Mouse (Mus musculus) heart, embryonic 10.5 days (tissue): ENCODE data around the gene Gm20431. TPM values are rescaled to one million over a fixed set of nuclear protein-coding genes. Genes with fewer than 3 reads are reported as not detected.

Experiments
- DNase-seq: peaks from one replicate; pipeline ENCODE4 v3.0.0-alpha.2; 2017; ENCODE audit warnings: low spot score
- H3K27ac ChIP-seq: fragments of 300-500 bp; sonication (generic); 2 replicates; pipeline ENCODE4 v1.5.1; 2016; ENCODE audit warnings: mild to moderate bottlenecking
- H3K27me3 ChIP-seq: fragments of 300-500 bp; sonication (generic); 2 replicates; pipeline ENCODE4 v1.6.1; 2016; ENCODE audit warnings: mild to moderate bottlenecking; ENCODE audit not compliant: poor library complexity, insufficient read depth, severe bottlenecking
- H3K36me3 ChIP-seq: fragments of 300-500 bp; sonication (generic); 2 replicates; pipeline ENCODE4 v1.6.1; 2016; ENCODE audit warnings: mild to moderate bottlenecking, moderate library complexity
- H3K4me1 ChIP-seq: fragments of 300-500 bp; sonication (generic); 2 replicates; pipeline ENCODE4 v1.6.1; 2016; ENCODE audit warnings: mild to moderate bottlenecking
- H3K4me3 ChIP-seq: fragments of 300-500 bp; sonication (generic); 2 replicates; pipeline ENCODE4 v1.5.1; 2016; ENCODE audit warnings: mild to moderate bottlenecking, moderate library complexity
- H3K9me3 ChIP-seq: fragments of 300-500 bp; sonication (generic); 2 replicates; pipeline ENCODE4 v1.6.1; 2016; ENCODE audit warnings: mild to moderate bottlenecking, moderate library complexity
- WGBS: fragments of 180-500 bp; shearing (Covaris S2); methylation state at CpG from one replicate; pipeline ENCODE4 v1.1.7; 2016; 5-methylcytosine and 5-hydroxymethylcytosine counted together
- polyA plus RNA-seq: library from polyadenylated mRNA; unstranded; fragments of >200 nt; fragmentation: Nextera tagmentation; extraction: Ambion mirVana; gene quantifications from 2 replicates; pipeline ENCODE4 v1.2.1, GENCODE M21; 2016

Gene Gm20431
- polyA plus RNA-seq, 1 experiment from 2014 or later = 0.36 TPM

GRCm38 (mm10) chr2:167694963-167695362 is 33.7 kb upstream of the Gm20431 start:
- no peaks in the 10 kb centered on the region; the same call in 1 of the 2 replicates for H3K36me3 ChIP-seq
- H3K4me3 ChIP-seq = no peak overlapping the region
- no peak for DNase-seq

GRCm38 (mm10) chr2:167694244-167694643 is 32.9 kb upstream of the Gm20431 start:
- H3K4me1 ChIP-seq = peaks cover 49% of the 10 kb centered on the region
- DNase-seq = no peak
- WGBS = 62% methylated on average over 1 of the region's 1 CpGs

More at GRCm38 (mm10) chr2:167694963-167695362, 33.7 kb upstream of the Gm20431 start:
- Histone ChIP-seq H3K4me1 (peaks cover 41% of the 10 kb centered on the region), H3K9me3 (no peaks in the 10 kb centered on the region), H3K27me3 (peaks cover 28% of the 10 kb centered on the region), H3K27ac (no peak overlapping the region)
- 90% methylated on average over 7 of the region's 7 CpGs for WGBS

DNA sequence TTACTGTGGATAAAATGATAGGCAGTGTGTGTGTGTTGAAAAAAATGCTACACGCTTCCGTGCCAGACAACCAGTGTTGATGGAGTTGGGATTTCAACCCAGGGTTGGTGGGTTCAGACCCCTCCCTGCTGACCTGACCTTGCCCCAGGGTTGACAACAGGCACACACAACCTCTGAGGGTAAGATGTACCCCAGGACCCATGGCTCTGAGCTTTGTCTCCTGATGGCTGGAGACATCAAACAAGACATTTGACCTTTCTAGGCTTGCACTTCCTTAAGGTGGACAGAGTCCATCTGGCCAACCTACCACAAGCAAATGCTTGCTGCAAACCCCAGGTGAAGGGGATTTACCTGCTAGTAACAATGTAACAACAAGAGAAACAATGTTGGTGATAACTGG is 32.2 kb upstream of the Gm20431 start:
- Histone ChIP-seq H3K27ac (no peak overlapping the region), H3K9me3 (no peaks in the 10 kb centered on the region), H3K36me3 (no peaks in the 10 kb centered on the region; the same call in 1 of the 2 replicates), H3K4me3 (no peak overlapping the region), H3K4me1 (peaks cover 53% of the 10 kb centered on the region), H3K27me3 (peaks cover 35% of the 10 kb centered on the region)
- WGBS = 84% methylated on average over 2 of the region's 2 CpGs
- DNase-seq = no peak

More at GRCm38 (mm10) chr2:167694244-167694643, 32.9 kb upstream of the Gm20431 start:
- H3K27ac ChIP-seq = no peak overlapping the region
- H3K36me3 ChIP-seq = no peaks in the 10 kb centered on the region; the same call in 1 of the 2 replicates
- H3K27me3 ChIP-seq = peaks cover 35% of the 10 kb centered on the region
- no peak overlapping the region for H3K4me3 ChIP-seq
- H3K9me3 ChIP-seq = no peaks in the 10 kb centered on the region

- no peak for DNase-seq
- Histone ChIP-seq H3K4me1 (peaks cover 57% of the 10 kb centered on the region), H3K27me3 (peaks cover 37% of the 10 kb centered on the region), H3K9me3 (no peaks in the 10 kb centered on the region), H3K36me3 (no peaks in the 10 kb centered on the region; the same call in 1 of the 2 replicates), H3K27ac (peak overlapping the region; percentile 6; the same call in 1 of the 2 replicates), H3K4me3 (no peak overlapping the region)
- WGBS = 72% methylated on average over 3 of the region's 3 CpGs
Observed at GRCm38 (mm10) chr2:167692831-167693230, 31.5 kb upstream of the Gm20431 start.

DNA sequence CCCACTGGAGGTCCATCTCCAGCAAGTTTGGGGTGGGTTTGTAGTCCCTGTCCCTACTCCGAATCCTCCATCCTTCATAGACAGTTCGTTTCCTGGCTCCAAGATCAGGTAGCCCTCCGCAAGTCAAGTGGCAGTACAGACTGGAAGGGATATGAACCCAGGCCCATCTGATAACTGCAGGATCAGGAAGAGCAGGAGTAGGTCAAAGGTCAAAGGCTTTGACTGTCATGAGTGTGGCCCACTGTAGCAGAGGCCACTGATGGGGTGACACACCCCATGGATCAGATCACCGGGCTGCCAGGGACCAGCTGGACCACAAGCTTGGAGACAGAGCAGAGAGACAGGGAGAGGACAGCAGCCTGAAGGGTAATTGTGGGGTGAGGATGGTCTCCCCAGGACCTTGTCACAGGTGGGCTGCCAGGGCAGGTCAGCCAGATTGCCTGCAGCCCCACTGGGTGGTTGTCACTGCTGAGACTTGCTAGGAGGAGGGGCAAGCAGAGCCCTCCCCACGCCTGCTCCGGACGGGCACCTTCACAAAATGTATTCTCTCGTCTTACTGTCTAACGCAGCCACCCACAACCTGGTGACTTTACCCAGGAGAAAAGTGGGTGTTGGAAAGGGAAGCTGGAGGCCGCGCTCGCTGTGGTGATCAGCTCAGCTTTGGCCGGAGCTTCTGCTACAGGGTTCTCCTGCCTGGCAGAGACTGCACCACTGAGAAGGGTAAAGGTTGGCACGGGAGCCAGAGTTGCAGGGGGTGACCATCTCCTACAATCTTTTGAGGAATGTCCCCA is 30.8 kb upstream of the Gm20431 start:
- Histone ChIP-seq H3K4me3 (no peak overlapping the region), H3K27me3 (peaks cover 45% of the 10 kb centered on the region), H3K27ac (no peak overlapping the region), H3K9me3 (no peaks in the 10 kb centered on the region), H3K36me3 (no peaks in the 10 kb centered on the region; the same call in 1 of the 2 replicates), H3K4me1 (peaks cover 60% of the 10 kb centered on the region)
- 84% methylated on average over 14 of the region's 14 CpGs for WGBS
- DNase-seq = no peak

GRCm38 (mm10) chr2:167691410-167691809 is 30.1 kb upstream of the Gm20431 start:
- Histone ChIP-seq H3K36me3 (no peaks in the 10 kb centered on the region; the same call in 1 of the 2 replicates), H3K27me3 (peaks cover 51% of the 10 kb centered on the region), H3K4me1 (peaks cover 59% of the 10 kb centered on the region), H3K4me3 (peak overlapping the region; percentile 84; the same call in 1 of the 2 replicates), H3K27ac (no peak overlapping the region), H3K9me3 (no peaks in the 10 kb centered on the region)
- DNase-seq = no peak
- WGBS = 93% methylated on average over 6 of the region's 6 CpGs

DNA sequence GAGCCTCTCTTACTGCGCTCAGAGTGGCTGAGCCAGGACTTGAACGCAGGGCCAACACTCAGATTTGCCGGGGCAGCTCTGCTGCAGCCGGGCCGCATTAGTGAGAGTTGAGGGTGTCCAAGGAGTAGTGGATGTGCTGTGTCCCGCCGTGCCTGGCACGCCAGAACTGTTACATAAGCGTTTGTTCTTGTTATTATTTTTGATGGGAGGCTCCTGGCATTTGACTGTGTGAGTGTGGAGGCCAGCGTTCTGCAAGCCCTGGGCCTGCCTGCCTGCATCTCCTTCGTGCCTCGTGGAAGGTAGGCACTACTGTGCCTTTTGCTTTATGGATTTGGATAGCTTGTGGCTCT is 29.6 kb upstream of the Gm20431 start:
- Histone ChIP-seq H3K36me3 (no peaks in the 10 kb centered on the region; the same call in 1 of the 2 replicates), H3K4me1 (peaks cover 55% of the 10 kb centered on the region), H3K27me3 (peaks cover 56% of the 10 kb centered on the region), H3K27ac (no peak overlapping the region), H3K9me3 (no peaks in the 10 kb centered on the region), H3K4me3 (peak overlapping the region; percentile 84; the same call in 1 of the 2 replicates)
- 80% methylated on average over 12 of the region's 12 CpGs for WGBS
- DNase-seq = no peak

DNA sequence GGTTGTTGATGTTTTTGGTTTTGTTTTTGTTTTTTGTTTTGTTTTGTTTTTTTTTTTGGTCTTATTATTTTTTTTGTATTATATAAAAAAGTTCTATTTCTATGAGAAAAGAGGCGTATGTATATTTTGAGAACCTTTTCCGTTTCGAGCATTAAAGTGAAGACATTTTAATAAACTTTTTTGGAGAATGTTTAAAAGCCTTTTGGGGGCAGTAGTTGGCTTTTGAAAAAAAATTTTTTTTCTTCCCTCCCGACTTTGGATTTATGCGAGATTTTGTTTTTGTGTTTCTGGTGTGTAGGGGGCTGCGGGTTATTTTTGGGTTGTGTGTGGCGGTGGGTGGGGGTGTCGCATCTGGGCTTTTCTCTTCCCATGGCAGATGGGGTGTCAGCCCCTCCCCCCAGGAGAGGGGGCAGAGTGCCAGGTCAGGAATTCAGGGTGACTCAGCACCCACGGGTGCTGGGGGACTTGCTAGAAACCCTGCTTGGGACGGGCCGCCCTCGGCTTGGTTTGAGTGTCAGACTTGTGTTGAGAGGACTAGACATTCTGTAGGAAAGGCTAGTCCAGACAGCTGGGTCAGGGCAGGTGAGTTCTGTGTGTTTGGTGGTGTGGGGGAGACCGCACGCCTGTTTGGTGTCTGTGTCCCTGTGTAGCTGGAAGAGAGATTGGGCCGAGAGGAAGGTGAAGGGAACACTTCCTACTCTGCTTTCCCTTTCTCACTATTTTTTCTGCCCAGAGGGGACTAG is 29.1 kb upstream of the Gm20431 start:
- Histone ChIP-seq H3K36me3 (no peaks in the 10 kb centered on the region; the same call in 1 of the 2 replicates), H3K9me3 (no peaks in the 10 kb centered on the region), H3K27ac (no peak overlapping the region), H3K27me3 (peaks cover 60% of the 10 kb centered on the region), H3K4me3 (peak overlapping the region; percentile 84), H3K4me1 (peaks cover 59% of the 10 kb centered on the region)
- WGBS = 56% methylated on average over 15 of the region's 15 CpGs
- no peak for DNase-seq

DNA sequence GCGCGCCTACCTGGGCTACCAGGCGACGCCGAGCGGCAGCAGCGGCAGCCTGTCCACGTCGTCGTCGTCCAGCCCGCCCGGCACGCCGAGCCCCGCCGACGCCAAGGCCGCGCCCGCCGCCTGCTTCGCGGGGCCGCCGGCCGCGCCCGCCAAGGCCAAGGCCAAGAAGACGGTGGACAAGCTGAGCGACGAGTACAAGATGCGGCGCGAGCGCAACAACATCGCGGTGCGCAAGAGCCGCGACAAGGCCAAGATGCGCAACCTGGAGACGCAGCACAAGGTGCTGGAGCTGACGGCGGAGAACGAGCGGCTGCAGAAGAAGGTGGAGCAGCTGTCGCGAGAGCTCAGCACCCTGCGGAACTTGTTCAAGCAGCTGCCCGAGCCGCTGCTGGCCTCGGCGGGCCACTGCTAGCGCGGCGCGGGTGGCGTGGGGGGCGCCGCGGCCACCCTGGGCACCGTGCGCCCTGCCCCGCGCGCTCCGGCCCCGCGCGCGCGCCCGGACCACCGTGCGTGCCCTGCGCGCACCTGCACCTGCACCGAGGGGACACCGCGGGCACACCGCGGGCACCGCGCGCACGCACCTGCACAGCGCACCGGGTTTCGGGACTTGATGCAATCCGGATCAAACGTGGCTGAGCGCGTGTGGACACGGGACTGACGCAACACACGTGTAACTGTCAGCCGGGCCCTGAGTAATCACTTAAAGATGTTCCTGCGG is 28.4 kb upstream of the Gm20431 start, which contains the start of gene Tmem189:
Tmem189 (minus strand) TSS at position 322 of the 718 bp plus-strand sequence.
- peak; percentile 88 for DNase-seq
- peaks cover 60% of the 10 kb centered on the region for H3K27me3 ChIP-seq
- H3K9me3 ChIP-seq = no peaks in the 10 kb centered on the region
- peak within 1 kb of the TSS; percentile 94 for H3K27ac ChIP-seq
- peaks cover 61% of the 10 kb centered on the region for H3K4me1 ChIP-seq
- H3K36me3 ChIP-seq = no peaks in the 10 kb centered on the region; the same call in 1 of the 2 replicates
- peak within 1 kb of the TSS; percentile 84 for H3K4me3 ChIP-seq
- 1% methylated on average over 96 of the region's 99 CpGs for WGBS

GRCm38 (mm10) chr2:167688498-167689451 is 27.5 kb upstream of the Gm20431 start, which contains the start of gene Cebpb:
TSS of gene Cebpb (plus strand) at chr2:167688915.
- H3K4me1 ChIP-seq = peaks cover 56% of the 10 kb centered on the region
- no peaks in the 10 kb centered on the region; the same call in 1 of the 2 replicates for H3K36me3 ChIP-seq
- H3K9me3 ChIP-seq = no peaks in the 10 kb centered on the region
- H3K27me3 ChIP-seq = peaks cover 60% of the 10 kb centered on the region
- DNase-seq = peak; percentile 88
- WGBS = under 1% methylated on average over 120 of the region's 147 CpGs
- peak within 1 kb of the TSS; percentile 94 for H3K27ac ChIP-seq
- peak within 1 kb of the TSS; percentile 84 for H3K4me3 ChIP-seq

- DNase-seq = no peak
- H3K27ac ChIP-seq = peak overlapping the region; percentile 94
- H3K4me1 ChIP-seq = peaks cover 56% of the 10 kb centered on the region
- no peaks in the 10 kb centered on the region for H3K9me3 ChIP-seq
- H3K36me3 ChIP-seq = no peaks in the 10 kb centered on the region; the same call in 1 of the 2 replicates
- 15% methylated on average over 12 of the region's 12 CpGs for WGBS
- peak overlapping the region; percentile 84 for H3K4me3 ChIP-seq
- peaks cover 59% of the 10 kb centered on the region for H3K27me3 ChIP-seq
Observed at GRCm38 (mm10) chr2:167688126-167688497, 26.8 kb upstream of the Gm20431 start.
